Mouse (Mus musculus) central nervous system, embryonic 18 days (tissue): Measurements from ENCODE around the gene Lix1l. TPM values are rescaled to one million over a fixed set of nuclear protein-coding genes. Genes with fewer than 3 reads are reported as not detected.

Source experiments
- polyA plus RNA-seq: library from polyadenylated mRNA; depleted of rRNA; stranded (reverse); fragments of >200 nt; gene quantifications from 2 replicates; pipeline ENCODE4 v1.2.3, GENCODE M21; 2012; rRNA removed

Gene Lix1l
- polyA plus RNA-seq = 76.4 and 83.1 TPM in 2 replicates

DNA sequence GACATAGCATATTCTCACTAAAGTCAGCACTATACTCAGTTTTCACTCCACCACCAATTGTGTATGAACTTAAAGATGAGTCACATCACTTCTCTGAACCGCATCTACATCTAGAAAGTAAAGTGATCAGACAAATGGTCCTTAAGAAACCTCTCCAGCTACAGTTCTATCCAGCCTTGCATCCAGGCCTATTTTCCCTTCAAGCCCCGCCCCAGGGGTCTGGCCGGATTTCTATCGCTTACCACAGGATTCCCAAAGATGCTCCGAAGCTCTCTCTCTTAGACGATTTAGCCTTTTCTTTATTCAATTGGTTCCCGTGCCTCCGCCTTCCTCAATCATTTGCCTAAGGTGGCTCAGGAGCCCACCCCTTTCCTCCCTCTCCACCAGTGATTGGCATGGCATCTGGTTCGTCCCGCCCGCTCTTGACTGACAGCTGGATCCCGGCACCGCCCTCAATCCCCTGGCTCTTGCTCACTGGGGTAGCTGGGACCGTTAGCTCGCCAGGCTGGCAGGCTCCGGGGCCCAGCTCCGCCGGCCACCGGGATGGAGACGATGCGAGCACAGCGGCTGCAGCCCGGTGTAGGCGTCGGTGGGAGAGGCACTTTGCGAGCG, at the start of gene Lix1l:
Gene Lix1l, plus strand, starts transcription at position 511 of the 612 bp plus-strand sequence.

DNA sequence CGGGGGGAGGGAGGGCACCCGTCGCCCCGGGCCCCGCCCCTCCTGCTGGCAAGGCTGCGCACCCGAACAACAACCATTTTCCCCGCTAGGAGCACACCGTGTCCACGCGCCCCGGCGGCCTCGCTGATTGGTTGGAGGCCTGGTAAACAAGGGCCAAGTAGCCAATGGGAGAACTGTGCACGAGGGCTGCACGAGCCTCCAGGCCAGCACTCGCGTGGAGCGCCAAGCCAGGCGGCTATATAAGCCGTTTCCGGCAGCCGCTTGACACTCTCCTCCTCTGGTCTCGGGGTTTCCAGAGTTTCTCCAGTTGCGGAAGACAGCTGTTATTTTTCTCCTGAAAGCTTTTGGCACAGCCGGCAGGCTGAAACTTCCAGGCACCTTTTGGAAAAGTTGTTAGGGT, 43.3 kb upstream of the Lix1l start, which contains the start of gene Txnip:
Gene Txnip, plus strand, starts transcription at position 264 of the 400 bp plus-strand sequence.

DNA sequence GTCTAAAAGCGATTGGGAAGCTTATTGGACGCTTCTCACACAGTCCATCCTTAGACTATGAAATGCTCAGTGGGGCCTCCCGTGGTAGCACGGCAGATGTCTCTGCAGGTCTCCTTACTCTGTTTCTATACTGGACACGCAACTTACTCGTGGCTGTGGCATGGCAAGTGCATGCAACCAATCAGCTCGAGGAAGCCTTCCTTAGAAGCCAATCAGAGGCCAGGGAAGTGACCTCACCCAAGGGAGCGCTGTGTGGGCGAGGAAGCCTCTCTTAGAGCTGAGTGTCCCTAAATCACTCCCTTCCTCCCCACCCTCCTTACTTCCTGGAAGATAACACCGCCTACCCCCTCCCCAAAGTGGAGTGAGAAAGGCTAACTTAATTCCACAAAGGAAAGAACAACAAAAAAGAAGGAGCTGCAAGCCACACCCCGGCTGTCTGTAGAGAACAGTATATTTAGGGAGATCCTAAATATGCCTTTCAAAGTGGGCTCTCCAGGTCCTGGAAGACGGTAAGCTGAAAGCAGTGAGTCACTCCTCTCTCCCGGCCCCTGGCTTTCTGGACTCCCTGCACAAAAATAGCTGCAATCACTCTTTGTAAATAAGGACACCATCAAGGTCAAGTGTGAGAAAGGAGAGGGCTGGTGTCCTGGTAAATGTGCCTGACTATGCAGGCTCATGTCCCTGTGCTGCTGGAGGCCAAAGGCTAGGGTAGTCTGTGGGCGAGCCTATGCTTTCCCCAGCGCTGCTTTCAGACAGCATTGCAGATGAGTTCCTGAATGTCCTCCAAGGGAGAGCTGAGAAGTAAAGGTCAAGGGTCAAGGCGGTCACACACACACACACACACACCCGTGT, 24.0 kb upstream of the Lix1l start, which contains the start of gene Gm16253:
Gene Gm16253, plus strand, starts transcription at position 295 of the 852 bp plus-strand sequence.

DNA sequence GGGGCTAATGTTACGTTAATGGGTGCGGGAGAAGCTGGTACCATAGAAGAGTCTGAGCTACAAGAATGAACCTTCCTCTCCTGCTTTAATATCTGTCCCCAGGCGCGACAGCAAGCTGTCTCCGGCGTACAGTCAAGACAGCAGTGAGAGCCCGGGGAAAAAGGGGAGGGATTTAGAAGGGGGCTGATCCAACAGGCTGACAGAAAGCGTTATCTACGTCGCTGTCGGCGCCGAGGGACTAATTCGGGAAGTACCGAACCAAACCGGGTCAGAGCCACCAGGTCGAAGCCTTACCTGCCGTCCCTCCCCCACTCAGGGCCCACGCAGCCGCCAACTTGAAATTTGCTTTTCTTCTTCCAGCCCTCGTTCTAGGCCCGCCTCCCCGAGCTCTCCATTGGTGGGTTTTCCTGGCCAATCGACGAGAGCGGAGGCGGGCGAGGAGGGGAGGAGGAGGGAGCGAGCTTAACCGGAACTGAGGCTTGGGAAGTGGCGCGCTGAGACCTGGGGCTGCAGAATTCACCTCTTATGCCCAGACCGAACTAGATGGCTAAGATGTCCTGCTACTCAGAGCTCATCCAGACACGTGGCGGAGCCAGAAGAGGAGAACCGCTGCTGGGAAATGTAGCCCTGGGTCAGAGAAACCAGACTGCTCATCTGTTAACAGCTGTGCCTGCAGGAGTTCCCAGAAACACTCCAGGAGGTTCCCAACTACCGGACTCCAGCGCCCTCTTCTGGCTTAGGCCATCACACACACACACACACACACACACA, 7.0 kb upstream of the Lix1l start, which contains the start of gene Polr3gl:
Gene Polr3gl, minus strand, starts transcription at position 392 of the 771 bp plus-strand sequence.

DNA sequence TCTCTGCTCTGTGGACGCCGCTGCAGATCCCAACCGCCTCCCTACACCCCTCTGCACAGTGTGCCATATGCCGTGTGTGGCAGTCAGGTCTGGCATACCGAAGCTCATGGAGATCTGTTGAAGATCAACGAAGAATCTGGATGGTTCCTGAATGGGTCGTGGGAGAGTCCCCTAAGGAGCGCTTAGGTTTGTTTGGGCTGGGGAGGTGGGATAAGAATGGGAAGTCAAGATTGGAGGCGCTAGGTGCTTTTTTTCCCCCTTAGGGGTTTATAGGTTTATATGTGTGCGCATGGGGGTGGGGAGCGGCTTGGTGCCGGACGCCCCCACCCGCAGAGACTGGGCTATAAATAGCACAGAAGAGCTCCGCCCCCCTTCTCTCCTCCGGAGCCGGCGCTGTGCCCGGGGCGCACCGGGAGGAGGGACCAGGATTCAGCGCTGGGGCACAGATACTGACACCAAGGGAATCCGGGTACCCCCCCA, 4.7 kb upstream of the Lix1l start, which contains the start of gene Ankrd34a:
Gene Ankrd34a, plus strand, starts transcription at position 409 of the 480 bp plus-strand sequence.

DNA sequence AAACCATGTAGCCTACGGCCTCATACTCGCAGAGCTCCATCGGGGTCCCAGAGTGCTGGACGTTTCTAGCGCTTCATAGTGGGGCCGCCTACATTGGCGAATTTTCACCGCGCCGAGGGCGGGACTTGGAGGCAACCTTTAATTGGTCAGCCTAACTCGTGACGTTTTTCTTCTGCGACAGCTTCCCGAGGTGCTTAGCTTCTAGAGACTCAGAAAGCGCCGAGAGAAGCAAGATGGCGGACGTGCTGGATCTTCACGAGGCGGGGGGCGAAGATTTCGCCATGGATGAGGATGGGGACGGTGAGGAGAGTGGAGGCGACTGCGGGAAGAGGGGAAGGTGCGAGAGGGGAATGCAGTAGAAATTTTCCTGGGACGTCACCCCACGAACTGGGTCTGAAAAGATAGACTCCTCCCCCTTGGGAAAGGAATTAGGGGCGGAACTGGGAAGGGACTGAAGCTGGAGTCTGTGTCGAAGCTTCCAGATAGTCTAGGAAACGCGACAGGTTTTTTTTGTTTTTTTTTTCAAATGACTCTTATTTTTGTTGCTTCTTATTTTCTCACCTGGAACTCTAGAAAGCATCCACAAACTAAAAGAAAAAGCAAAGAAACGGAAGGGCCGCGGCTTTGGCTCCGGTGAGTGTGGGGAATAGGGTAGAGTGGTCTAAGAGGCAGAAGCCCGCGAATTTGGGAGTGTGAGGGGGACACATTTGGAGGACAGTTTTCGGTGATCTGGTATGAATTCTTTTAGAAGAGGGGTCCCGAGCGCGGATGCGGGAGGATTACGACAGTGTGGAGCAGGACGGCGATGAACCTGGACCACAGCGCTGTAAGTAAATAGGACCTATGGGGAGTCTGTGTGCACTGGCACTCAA, 29.0 kb downstream of the Lix1l start, which contains the start of gene Rbm8a:
Gene Rbm8a, plus strand, starts transcription at position 205 of the 872 bp plus-strand sequence.

DNA sequence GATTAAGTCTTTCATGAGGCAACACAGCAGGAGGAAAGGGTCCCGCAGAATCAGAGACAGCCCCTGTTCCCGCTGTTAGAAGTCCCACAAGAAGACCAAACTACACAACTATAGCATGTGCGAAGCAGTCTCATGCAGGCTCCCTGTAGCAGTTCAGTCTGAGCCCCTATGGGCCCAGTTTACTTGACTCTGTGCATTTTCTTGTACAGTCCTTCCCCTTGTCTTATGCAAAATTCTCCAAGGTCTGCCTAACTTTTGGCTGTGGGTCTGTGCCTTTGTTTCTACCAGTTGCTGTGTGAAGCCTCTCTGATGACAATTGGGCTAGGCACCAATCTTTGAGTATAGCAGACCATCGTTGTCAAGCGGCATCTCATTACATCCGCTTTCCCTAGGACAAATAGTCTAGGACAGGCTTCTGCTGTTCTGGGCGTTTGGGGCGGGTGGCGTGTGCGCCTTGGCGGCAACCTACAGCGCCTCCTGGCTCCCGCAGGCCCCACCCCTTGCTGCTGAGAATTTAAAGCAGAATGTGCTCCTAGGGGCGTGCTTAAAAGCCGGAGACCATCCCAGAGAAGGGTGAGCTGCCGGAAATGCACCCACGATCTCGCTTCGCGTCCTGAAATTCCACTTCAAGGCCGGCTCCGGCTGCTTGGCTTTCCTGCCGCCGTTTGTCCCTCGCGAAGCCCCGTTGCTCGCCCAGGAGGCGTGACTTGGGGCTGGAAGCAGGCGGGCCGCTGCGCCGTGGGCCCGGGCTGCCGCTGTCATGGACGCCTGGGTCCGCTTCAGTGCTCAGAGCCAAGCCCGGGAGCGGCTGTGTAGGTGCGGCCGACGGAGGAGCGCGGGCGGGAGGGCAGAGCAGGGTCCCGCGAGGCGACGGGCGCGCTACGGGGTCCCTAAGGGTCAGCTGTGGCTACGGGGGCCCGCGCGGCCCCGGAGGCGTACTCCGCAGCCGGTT, 34.3 kb downstream of the Lix1l start, which contains the start of the genes Pex11b and Gm42957:
Gene Pex11b, plus strand, starts transcription at position 449 of the 952 bp plus-strand sequence.
Gene Gm42957, plus strand, starts transcription at position 547 of the 952 bp plus-strand sequence.

DNA sequence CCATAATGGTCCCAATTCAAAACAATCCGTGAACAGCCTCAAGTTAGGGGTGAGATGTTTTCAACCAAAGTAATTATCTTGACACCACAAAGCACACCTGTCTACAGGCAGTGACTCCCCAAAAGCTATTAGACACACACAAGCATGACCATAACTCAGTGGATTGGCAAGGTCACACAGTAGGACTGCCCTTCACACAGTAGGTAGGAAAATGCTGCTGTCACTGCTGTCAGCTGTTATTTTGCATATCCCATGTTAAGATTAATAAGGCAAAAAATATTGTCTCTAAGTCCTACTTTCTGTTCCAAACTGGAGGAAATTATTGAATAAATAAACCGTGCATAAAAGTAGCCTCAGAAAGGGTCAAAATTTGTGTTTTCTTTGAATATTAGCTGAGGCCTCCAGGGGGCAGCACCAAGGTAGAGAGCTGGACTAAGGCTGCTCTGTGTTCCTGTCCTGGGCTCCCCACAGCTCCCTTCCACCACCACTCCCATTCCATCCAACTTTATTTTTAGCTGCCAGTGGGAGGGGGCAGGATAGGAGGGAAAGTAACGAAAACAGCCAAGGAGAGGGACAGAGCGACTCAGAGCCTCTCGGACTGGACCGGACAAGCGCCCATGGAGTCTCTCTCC, 44.2 kb downstream of the Lix1l start, which contains the start of gene Itga10:
Gene Itga10, plus strand, starts transcription at position 567 of the 632 bp plus-strand sequence.

DNA sequence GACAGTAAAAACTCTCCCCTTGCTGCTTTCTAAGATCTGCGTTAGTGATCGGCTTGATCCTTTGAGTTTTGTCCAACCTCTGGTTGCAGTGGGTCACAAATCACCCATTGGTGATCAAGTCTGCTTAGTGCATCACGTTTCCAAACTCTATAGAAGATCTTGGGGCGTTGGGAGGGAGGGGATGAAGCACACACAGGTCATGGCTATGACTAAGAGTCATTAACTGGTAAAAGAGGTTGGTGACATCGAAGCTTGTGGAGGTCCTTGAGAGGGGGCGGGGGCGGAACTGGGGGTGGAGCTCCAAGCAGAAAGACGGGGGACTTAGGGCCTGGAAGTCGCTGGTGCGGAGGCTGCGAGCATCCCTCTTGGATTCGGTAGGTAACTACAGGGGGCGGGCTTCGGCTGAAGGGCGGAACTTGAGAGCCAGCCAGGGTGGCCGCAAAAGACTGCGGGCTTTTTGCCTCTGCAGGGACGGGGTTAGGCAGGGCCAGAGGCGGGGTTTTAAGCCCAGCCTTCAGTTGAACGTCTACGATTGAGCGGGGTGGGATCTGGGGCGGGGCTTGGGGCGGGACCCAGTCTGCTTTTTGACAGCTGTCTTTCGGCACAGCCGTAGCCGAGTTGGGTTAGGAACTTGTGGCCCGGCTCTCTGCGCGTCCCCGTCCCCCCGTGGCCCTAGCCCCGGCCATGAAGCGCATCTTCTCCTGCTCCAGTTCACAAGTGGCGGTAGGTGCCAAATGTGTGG, 68.9 kb downstream of the Lix1l start, which contains the start of gene Ankrd35:
Gene Ankrd35, plus strand, starts transcription at position 405 of the 742 bp plus-strand sequence.

Other genes starting within 250 kb of the Lix1l start
- 0.07 TPM in 1 of 2 replicates, not detected in the other for gene BC107364, start 148.8 kb upstream of the Lix1l start, polyA plus RNA-seq
- gene Hfe2, start 76.0 kb upstream of the Lix1l start, polyA plus RNA-seq = 0.85 and 3.3 TPM in 2 replicates
- gene Txnip, start 43.2 kb upstream of the Lix1l start, polyA plus RNA-seq = 99.8 and 117 TPM in 2 replicates
- not detected in 2 replicates for gene Gm16253, start 24.2 kb upstream of the Lix1l start, polyA plus RNA-seq
- 39.1 and 39.6 TPM in 2 replicates for gene Polr3gl, start 7.0 kb upstream of the Lix1l start, polyA plus RNA-seq
- gene Ankrd34a, start 4.5 kb upstream of the Lix1l start, polyA plus RNA-seq = 16.7 and 17.9 TPM in 2 replicates
- 46.9 and 50.6 TPM in 2 replicates for gene Rbm8a, start 28.8 kb downstream of the Lix1l start, polyA plus RNA-seq
- 60.0 and 60.8 TPM in 2 replicates for gene Pex11b, start 34.2 kb downstream of the Lix1l start, polyA plus RNA-seq
- gene Gm42957, start 34.3 kb downstream of the Lix1l start, polyA plus RNA-seq = 0.25 and 0.31 TPM in 2 replicates
- gene Itga10, start 44.4 kb downstream of the Lix1l start, polyA plus RNA-seq = 4.6 and 6.8 TPM in 2 replicates
- 6.0 and 6.9 TPM in 2 replicates for gene Ankrd35, start 69.0 kb downstream of the Lix1l start, polyA plus RNA-seq
- gene Pias3, start 95.2 kb downstream of the Lix1l start, polyA plus RNA-seq = 28.0 and 28.3 TPM in 2 replicates
- 8.0 and 9.7 TPM in 2 replicates for gene Nudt17, start 107.4 kb downstream of the Lix1l start, polyA plus RNA-seq
- 36.6 and 37.6 TPM in 2 replicates for gene Polr3c, start 126.5 kb downstream of the Lix1l start, polyA plus RNA-seq
- gene Rnf115, start 126.5 kb downstream of the Lix1l start, polyA plus RNA-seq = 43.3 and 47.7 TPM in 2 replicates
- 0.08 and 0.16 TPM in 2 replicates for gene Pdzk1, start 228.1 kb downstream of the Lix1l start, polyA plus RNA-seq
- not detected in 2 replicates for gene Cd160, start 228.2 kb downstream of the Lix1l start, polyA plus RNA-seq